Mouse (Mus musculus) lung, adult 2 months (tissue): ENCODE measurements around the gene Adamts1. TPM values are rescaled to one million over a fixed set of nuclear protein-coding genes. Genes with fewer than 3 reads are reported as not detected.

ENCODE experiments used
- DNase-seq: peaks from one replicate; pipeline ENCODE4 v3.0.0; 2022
- H3K4me1 ChIP-seq: fragments of 200-500 bp; 2 replicates; pipeline ENCODE4 v1.6.1; 2011; ENCODE audit warnings: low read length; ENCODE audit not compliant: control insufficient read depth, insufficient read depth
- H3K4me3 ChIP-seq: fragments of 200-500 bp; replicated peaks from 2 replicates; pipeline ENCODE3; 2011; ENCODE audit warnings: low read depth, mild to moderate bottlenecking, control low read depth, low read length; ENCODE audit errors: extremely low read depth
- CTCF ChIP-seq: fragments of 200-500 bp; IDR thresholded peaks from 2 replicates; pipeline ENCODE4 v1.5.1; 2011; ENCODE audit warnings: mild to moderate bottlenecking, low read length, control low read depth; ENCODE audit not compliant: insufficient read depth
- POLR2A ChIP-seq: fragments of 200-500 bp; IDR thresholded peaks from 2 replicates; pipeline ENCODE4 v1.6.1; 2011; ENCODE audit warnings: low read depth, mild to moderate bottlenecking, control low read depth, low read length, borderline replicate concordance; ENCODE audit errors: extremely low read depth
- WGBS: fragments of 180-500 bp; shearing (Covaris S2); methylation state at CpG from one replicate; pipeline ENCODE4 v1.1.7; 2018; 5-methylcytosine and 5-hydroxymethylcytosine counted together
- polyA plus RNA-seq: library from polyadenylated mRNA; depleted of rRNA; stranded (reverse); fragments of >200 nt; gene quantifications from 2 replicates; pipeline ENCODE4 v1.2.3, GENCODE M21; 2012

Gene Adamts1
- polyA plus RNA-seq, 1 experiment: 86.6 TPM

DNA sequence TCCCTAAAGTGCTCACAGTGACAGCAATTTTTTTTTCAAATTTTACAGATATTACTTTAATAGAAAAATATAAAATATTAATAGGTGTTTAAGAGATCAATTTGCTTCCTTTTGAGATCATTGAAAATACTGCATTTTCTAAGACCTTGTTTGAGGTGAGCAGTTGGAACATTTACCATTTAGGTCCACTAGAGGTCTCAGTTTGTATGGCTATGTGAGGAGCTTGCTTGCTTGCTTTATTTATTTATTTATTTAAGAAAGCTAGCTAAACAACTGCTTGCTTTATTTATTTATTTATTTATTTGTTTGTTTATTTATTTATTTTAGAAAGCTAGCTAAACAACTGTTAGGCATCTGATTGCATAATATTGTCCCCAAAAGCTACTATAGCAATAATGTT lies 23.1 kb downstream of the Adamts1 start:
- DNase-seq: no peak
- no peak overlapping the region for H3K4me3 ChIP-seq
- H3K4me1 ChIP-seq: no peaks in the 10 kb centered on the region
- TF ChIP-seq CTCF (no peak), POLR2A (no peak)

DNA sequence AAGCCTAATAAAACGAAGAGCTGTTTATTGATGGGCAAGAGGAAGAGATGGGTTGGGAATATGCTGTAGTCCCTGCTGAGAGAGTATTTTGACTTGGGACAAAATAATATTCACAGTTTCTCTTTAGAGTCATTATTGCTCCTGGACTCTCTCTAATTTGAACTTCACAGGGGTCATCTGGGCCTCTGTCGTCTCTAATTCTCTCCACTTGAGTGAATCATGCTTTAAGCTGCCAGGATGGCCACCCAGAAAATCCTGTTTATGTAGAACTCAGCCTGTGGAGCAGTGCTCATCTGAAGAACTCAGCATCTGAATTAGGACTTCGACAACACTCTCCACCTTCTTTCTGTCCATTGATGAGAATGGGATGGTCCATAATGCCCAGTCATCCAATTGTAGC lies 30.6 kb downstream of the Adamts1 start:
- DNase-seq: no peak

GRCm38 (mm10) chr16:85767341-85767740 lies 35.6 kb downstream of the Adamts1 start:
- H3K4me1 ChIP-seq: no peaks in the 10 kb centered on the region; the same call in 1 of the 2 replicates
- no peak overlapping the region for H3K4me3 ChIP-seq
- DNase-seq: no peak
- TF ChIP-seq POLR2A (no peak), CTCF (no peak)
- WGBS: 60% methylated on average over 4 of the region's 4 CpGs

More for the DNA sequence above, 30.6 kb downstream of the Adamts1 start:
- TF ChIP-seq CTCF: no peak
- TF ChIP-seq POLR2A: no peak
- Histone ChIP-seq H3K4me1 (no peaks in the 10 kb centered on the region), H3K4me3 (no peak overlapping the region)
- 41% methylated on average over 3 of the region's 3 CpGs for WGBS

GRCm38 (mm10) chr16:85765697-85766096 lies 37.2 kb downstream of the Adamts1 start:
- DNase-seq: no peak
- Histone ChIP-seq H3K4me1 (no peaks in the 10 kb centered on the region; the same call in 1 of the 2 replicates), H3K4me3 (no peak overlapping the region)
- TF ChIP-seq CTCF: no peak
- WGBS: 38% methylated on average over 8 of the region's 8 CpGs

GRCm38 (mm10) chr16:85765167-85765566 lies 37.7 kb downstream of the Adamts1 start:
- no peak for TF ChIP-seq CTCF
- TF ChIP-seq POLR2A: no peak
- WGBS: 60% methylated on average over 6 of the region's 6 CpGs
- Histone ChIP-seq H3K4me3 (no peak overlapping the region), H3K4me1 (no peaks in the 10 kb centered on the region; the same call in 1 of the 2 replicates)
- DNase-seq: no peak

- TF ChIP-seq POLR2A (no peak), CTCF (no peak)
- 87% methylated on average over 10 of the region's 10 CpGs for WGBS
Measured at GRCm38 (mm10) chr16:85762052-85762665, 40.8 kb downstream of the Adamts1 start.

GRCm38 (mm10) chr16:85760961-85761580 lies 41.8 kb downstream of the Adamts1 start:
- no peak overlapping the region for H3K4me3 ChIP-seq
- WGBS: 61% methylated on average over 7 of the region's 7 CpGs
- peaks cover 2% of the 10 kb centered on the region for H3K4me1 ChIP-seq
- no peak for TF ChIP-seq POLR2A
- no peak for TF ChIP-seq CTCF
- no peak for DNase-seq

More at GRCm38 (mm10) chr16:85762052-85762665, 40.8 kb downstream of the Adamts1 start:
- Histone ChIP-seq H3K4me1 (no peaks in the 10 kb centered on the region; the same call in none of the 2 replicates), H3K4me3 (no peak overlapping the region)
- DNase-seq: no peak

DNA sequence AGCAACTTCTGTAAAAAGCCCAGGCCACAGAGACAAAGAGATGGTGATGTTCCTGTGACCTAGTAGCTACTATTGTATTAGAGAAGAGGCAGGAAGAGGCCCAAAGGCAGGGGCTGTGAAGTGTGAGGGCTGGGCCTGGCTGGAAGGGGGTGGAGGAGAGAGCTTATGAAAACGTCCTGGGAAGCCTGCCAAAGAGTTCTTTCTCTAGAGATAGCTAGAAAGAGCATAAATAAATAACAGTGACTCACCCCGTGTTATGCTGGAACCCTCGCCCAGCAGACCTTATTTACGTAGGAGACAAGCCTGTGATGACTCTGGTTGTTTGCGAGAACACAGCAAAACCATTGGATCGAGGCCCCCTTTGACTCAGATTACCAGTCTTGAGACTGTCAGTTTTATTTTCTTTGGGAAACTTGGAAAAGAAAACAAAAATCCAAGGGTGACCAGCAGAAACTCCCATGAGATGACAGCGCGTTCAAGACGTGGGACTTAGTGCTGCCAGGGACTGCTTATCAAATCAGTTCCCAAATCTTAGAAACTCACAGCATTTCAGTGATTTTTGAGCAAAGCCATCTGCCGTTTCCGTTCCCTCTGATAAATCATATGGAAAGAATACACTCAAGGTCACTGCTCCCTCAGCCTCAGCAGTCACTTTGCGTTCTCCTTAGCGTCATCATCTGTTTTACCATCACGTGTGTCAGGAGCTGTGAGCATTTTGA lies 46.7 kb downstream of the Adamts1 start:
- no peak overlapping the region for H3K4me3 ChIP-seq

DNA sequence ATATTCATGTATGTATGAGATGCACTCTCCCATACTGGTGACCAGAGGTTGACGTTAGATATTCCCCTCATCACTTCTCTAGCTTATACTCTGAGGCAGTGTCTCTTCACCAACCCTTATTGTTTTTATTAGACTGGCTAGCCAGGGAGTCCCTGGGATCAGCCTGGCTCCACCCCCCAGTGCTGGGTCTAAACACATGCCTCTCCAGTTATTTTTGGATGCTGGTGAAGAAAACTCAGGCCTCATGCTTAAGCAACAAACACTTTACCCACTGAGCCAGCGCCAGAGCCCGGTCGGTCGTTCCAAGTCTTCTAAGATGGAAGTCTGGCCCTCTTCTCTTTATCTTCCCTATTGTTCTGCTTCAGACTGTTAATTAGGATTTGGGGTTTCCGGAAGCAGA lies 53.6 kb downstream of the Adamts1 start:
- H3K4me3 ChIP-seq: no peak overlapping the region
- H3K4me1 ChIP-seq: peaks cover 17% of the 10 kb centered on the region
- DNase-seq: no peak
- WGBS: 35% methylated on average over 6 of the region's 6 CpGs
- TF ChIP-seq POLR2A: no peak
- no peak for TF ChIP-seq CTCF

More for the DNA sequence above, 46.7 kb downstream of the Adamts1 start:
- WGBS: 35% methylated on average over 14 of the region's 14 CpGs
- peak; percentile 23 for DNase-seq
- peaks cover 4% of the 10 kb centered on the region for H3K4me1 ChIP-seq
- TF ChIP-seq POLR2A (no peak), CTCF (no peak)
